Mouse (Mus musculus): ENCODE measurements around the gene Cpeb2. TPM values are rescaled to one million over a fixed set of nuclear protein-coding genes. Genes with fewer than 3 reads are reported as not detected.

The Cpeb2 gene
- polyA plus RNA-seq, 1 experiment from 2014 or later: 2.3 TPM

- Histone ChIP-seq H3K36me3 (no peaks in the 10 kb centered on the region), H3K4me3 (no peak overlapping the region), H3K9me3 (replicated peaks) (no peaks in the 10 kb centered on the region), H3K27ac (replicated peaks) (no peak overlapping the region), H3K4me1 (no peaks in the 10 kb centered on the region), H3K27me3 (ENCODE audit: low read depth, poor library complexity, severe bottlenecking) (no peaks in the 10 kb centered on the region)
- DNase-seq (ENCODE audit: low spot score): no peak
- 93% methylated on average over 5 of the region's 5 CpGs for WGBS
These were observed 67.1 kb downstream of the Cpeb2 start for GRCm38 (mm10) chr5:43300076-43300475.

GRCm38 (mm10) chr5:43300979-43301378, 68.0 kb downstream of the Cpeb2 start:
- Histone ChIP-seq H3K4me3 (no peak overlapping the region), H3K27ac (replicated peaks) (no peak overlapping the region), H3K36me3 (no peaks in the 10 kb centered on the region), H3K27me3 (ENCODE audit: low read depth, poor library complexity, severe bottlenecking) (no peaks in the 10 kb centered on the region), H3K4me1 (no peaks in the 10 kb centered on the region), H3K9me3 (replicated peaks) (no peaks in the 10 kb centered on the region)
- no peak for DNase-seq (ENCODE audit: low spot score)
- 65% methylated on average over 3 of the region's 3 CpGs for WGBS

GRCm38 (mm10) chr5:43303504-43303903, 70.5 kb downstream of the Cpeb2 start:
- no peak overlapping the region for H3K4me3 ChIP-seq
- WGBS: 63% methylated on average over 1 of the region's 1 CpGs

GRCm38 (mm10) chr5:43305449-43305848, 72.5 kb downstream of the Cpeb2 start:
- no peaks in the 10 kb centered on the region for H3K4me1 ChIP-seq
- no peak overlapping the region for H3K4me3 ChIP-seq
- whole genome bisulfite sequencing: 90% methylated on average over 3 of the region's 3 CpGs
- H3K27me3 ChIP-seq (ENCODE audit: low read depth, poor library complexity, severe bottlenecking): no peaks in the 10 kb centered on the region
- DNase-seq (ENCODE audit: low spot score): no peak
- no peak overlapping the region for H3K27ac ChIP-seq (replicated peaks)
- no peaks in the 10 kb centered on the region for H3K9me3 ChIP-seq (replicated peaks)
- no peaks in the 10 kb centered on the region for H3K36me3 ChIP-seq

More at GRCm38 (mm10) chr5:43303504-43303903, 70.5 kb downstream of the Cpeb2 start:
- no peaks in the 10 kb centered on the region for H3K9me3 ChIP-seq (replicated peaks)
- no peak overlapping the region for H3K27ac ChIP-seq (replicated peaks)
- H3K4me1 ChIP-seq: no peaks in the 10 kb centered on the region
- no peaks in the 10 kb centered on the region for H3K27me3 ChIP-seq (ENCODE audit: low read depth, poor library complexity, severe bottlenecking)
- no peaks in the 10 kb centered on the region for H3K36me3 ChIP-seq
- DNase-seq (ENCODE audit: low spot score): no peak

GRCm38 (mm10) chr5:43309961-43310360, 77.0 kb downstream of the Cpeb2 start:
- Histone ChIP-seq H3K36me3 (no peaks in the 10 kb centered on the region), H3K27me3 (ENCODE audit: low read depth, poor library complexity, severe bottlenecking) (no peaks in the 10 kb centered on the region), H3K4me1 (no peaks in the 10 kb centered on the region), H3K9me3 (replicated peaks) (no peaks in the 10 kb centered on the region), H3K27ac (replicated peaks) (no peak overlapping the region), H3K4me3 (no peak overlapping the region)
- peak; percentile 19 for DNase-seq (ENCODE audit: low spot score)
- WGBS: 58% methylated on average over 4 of the region's 4 CpGs

- Histone ChIP-seq H3K4me1 (peaks cover 5% of the 10 kb centered on the region; the same call in 1 of the 2 replicates), H3K27me3 (ENCODE audit: low read depth, poor library complexity, severe bottlenecking) (no peaks in the 10 kb centered on the region), H3K9me3 (replicated peaks) (no peaks in the 10 kb centered on the region), H3K27ac (replicated peaks) (no peak overlapping the region), H3K36me3 (no peaks in the 10 kb centered on the region), H3K4me3 (no peak overlapping the region)
- DNase-seq (ENCODE audit: low spot score): no peak
- WGBS: 88% methylated on average over 3 of the region's 3 CpGs
These were observed 91.4 kb downstream of the Cpeb2 start for GRCm38 (mm10) chr5:43324311-43324862.

GRCm38 (mm10) chr5:43325561-43325960, 92.6 kb downstream of the Cpeb2 start:
- H3K4me1 ChIP-seq: peaks cover 5% of the 10 kb centered on the region; the same call in 1 of the 2 replicates

GRCm38 (mm10) chr5:43328579-43328978, 95.6 kb downstream of the Cpeb2 start:
- Histone ChIP-seq H3K27ac (replicated peaks) (no peak overlapping the region), H3K27me3 (ENCODE audit: low read depth, poor library complexity, severe bottlenecking) (no peaks in the 10 kb centered on the region), H3K4me3 (no peak overlapping the region), H3K4me1 (peaks cover 5% of the 10 kb centered on the region; the same call in 1 of the 2 replicates), H3K9me3 (replicated peaks) (no peaks in the 10 kb centered on the region), H3K36me3 (no peaks in the 10 kb centered on the region)
- 54% methylated on average over 4 of the region's 4 CpGs for WGBS
- no peak for DNase-seq (ENCODE audit: low spot score)

More at GRCm38 (mm10) chr5:43325561-43325960, 92.6 kb downstream of the Cpeb2 start:
- Histone ChIP-seq H3K9me3 (replicated peaks) (no peaks in the 10 kb centered on the region), H3K4me3 (no peak overlapping the region), H3K27me3 (ENCODE audit: low read depth, poor library complexity, severe bottlenecking) (no peaks in the 10 kb centered on the region), H3K36me3 (no peaks in the 10 kb centered on the region), H3K27ac (replicated peaks) (no peak overlapping the region)
- 79% methylated on average over 4 of the region's 4 CpGs for WGBS
- no peak for DNase-seq (ENCODE audit: low spot score)

- no peaks in the 10 kb centered on the region for H3K27me3 ChIP-seq (ENCODE audit: low read depth, poor library complexity, severe bottlenecking)
- H3K4me3 ChIP-seq: no peak overlapping the region
- WGBS: 92% methylated on average over 3 of the region's 3 CpGs
- no peaks in the 10 kb centered on the region for H3K36me3 ChIP-seq
- DNase-seq (ENCODE audit: low spot score): no peak
- H3K27ac ChIP-seq (replicated peaks): no peak overlapping the region
- peaks cover 5% of the 10 kb centered on the region; the same call in 1 of the 2 replicates for H3K4me1 ChIP-seq
- H3K9me3 ChIP-seq (replicated peaks): no peaks in the 10 kb centered on the region
These were observed 97.3 kb downstream of the Cpeb2 start for GRCm38 (mm10) chr5:43330260-43330659.

- no peak overlapping the region for H3K27ac ChIP-seq (replicated peaks)
- WGBS: 90% methylated on average over 2 of the region's 2 CpGs
- H3K9me3 ChIP-seq (replicated peaks): no peaks in the 10 kb centered on the region
- no peak for DNase-seq (ENCODE audit: low spot score)
- H3K27me3 ChIP-seq (ENCODE audit: low read depth, poor library complexity, severe bottlenecking): no peaks in the 10 kb centered on the region
- H3K36me3 ChIP-seq: no peaks in the 10 kb centered on the region
- H3K4me1 ChIP-seq: no peaks in the 10 kb centered on the region
- no peak overlapping the region for H3K4me3 ChIP-seq
These were observed 101.5 kb downstream of the Cpeb2 start for GRCm38 (mm10) chr5:43334469-43334868.

- Histone ChIP-seq H3K27me3 (ENCODE audit: low read depth, poor library complexity, severe bottlenecking) (no peaks in the 10 kb centered on the region), H3K36me3 (no peaks in the 10 kb centered on the region), H3K27ac (replicated peaks) (no peak overlapping the region), H3K4me3 (no peak overlapping the region), H3K9me3 (replicated peaks) (no peaks in the 10 kb centered on the region), H3K4me1 (no peaks in the 10 kb centered on the region)
- no peak for DNase-seq (ENCODE audit: low spot score)
- 90% methylated on average over 1 of the region's 1 CpGs for WGBS
These were observed 104.2 kb downstream of the Cpeb2 start for GRCm38 (mm10) chr5:43337212-43337611.

GRCm38 (mm10) chr5:43338771-43339475, 106.0 kb downstream of the Cpeb2 start:
- Histone ChIP-seq H3K4me3 (no peak overlapping the region), H3K9me3 (replicated peaks) (no peaks in the 10 kb centered on the region), H3K36me3 (no peaks in the 10 kb centered on the region), H3K27ac (replicated peaks) (no peak overlapping the region), H3K4me1 (no peaks in the 10 kb centered on the region), H3K27me3 (ENCODE audit: low read depth, poor library complexity, severe bottlenecking) (no peaks in the 10 kb centered on the region)
- 74% methylated on average over 10 of the region's 10 CpGs for WGBS
- no peak for DNase-seq (ENCODE audit: low spot score)
